In genomic region chr11:80767320-80767617, GRCm38 (mm10) we compare ENCODE assay signal across 16 mouse cellular contexts. TPM values are rescaled to one million over a fixed set of nuclear protein-coding genes. Genes with fewer than 3 reads are reported as not detected.
DNase-seq lines count a peak whose midpoint lies in the region; ATAC-seq and TF ChIP-seq lines count a peak whose summit lies in the region.
"Had no signal": no experiment of that assay in that cellular context is flagged by ENCODE, and none has a peak within 500 bp of the region (broad histone marks: within the 10 kb centered on the region; RNA-seq: fewer than 3 reads in every experiment).

No protein-coding gene starts in this region.

- H3K27ac ChIP-seq in kidney, adult 2 months (ENCODE audit: insufficient read depth, low read depth, low read length): peak overlapping the region; percentile 6; the same call in 1 of the 2 replicates
- H3K27ac ChIP-seq in kidney, embryonic 16.5 days (ENCODE audit: low read length): no peak overlapping the region
- H3K27ac ChIP-seq in lung, postnatal 0 days (ENCODE audit: low read length): peak overlapping the region; percentile 74
- no peak overlapping the region for H3K27ac ChIP-seq in liver, embryonic 12.5 days
- H3K27ac ChIP-seq: embryonic facial prominence, embryonic 12.5 days; forebrain, embryonic 12.5 days; heart, embryonic 13.5 days; hindbrain, embryonic 15.5 days had no signal

- WGBS in kidney, adult 2 months: 35% methylated on average over 3 of the region's 3 CpGs
- WGBS in kidney, embryonic 16.5 days: 61% methylated on average over 3 of the region's 3 CpGs
- WGBS in lung, postnatal 0 days: 70% methylated on average over 3 of the region's 3 CpGs
- 56% methylated on average over 3 of the region's 3 CpGs for WGBS in liver, embryonic 12.5 days (ENCODE audit: insufficient replicate concordance)

- no peak overlapping the region for H3K4me3 ChIP-seq in kidney, adult 2 months (ENCODE audit: insufficient read depth, low read depth, low read length)
- no peak overlapping the region for H3K4me3 ChIP-seq in kidney, embryonic 16.5 days (ENCODE audit: low read length)
- no peak overlapping the region for H3K4me3 ChIP-seq in lung, postnatal 0 days (ENCODE audit: low read depth, low read length)
- H3K4me3 ChIP-seq in liver, embryonic 12.5 days: no peak overlapping the region
- H3K4me3 ChIP-seq: embryonic facial prominence, embryonic 12.5 days; forebrain, embryonic 12.5 days; heart, embryonic 13.5 days; hindbrain, embryonic 15.5 days had no signal

- no peak for ATAC-seq in kidney, embryonic 16.5 days (ENCODE audit: low FRiP score, low TSS enrichment)
- no peak for ATAC-seq in lung, postnatal 0 days
- peak; percentile 40 for ATAC-seq in megakaryocyte progenitor cell, adult 5-6 weeks (replicated peaks; ENCODE audit: poor library complexity)
- no peak for ATAC-seq in liver, embryonic 12.5 days
- ATAC-seq: forebrain, embryonic 16.5 days had no signal

- TF ChIP-seq CTCF in kidney, adult 2 months (conservative IDR thresholded peaks at IDR 0.05; ENCODE audit: insufficient read depth, insufficient read length, low read depth, low read length): no peak
- TF ChIP-seq CTCF in lung, postnatal 0 days (IDR thresholded peaks at IDR 0.05): no peak

- peaks cover 21% of the 10 kb centered on the region for H3K4me1 ChIP-seq in kidney, adult 2 months (ENCODE audit: control insufficient read depth, insufficient read depth, low read length)
- peaks cover 11% of the 10 kb centered on the region for H3K4me1 ChIP-seq in kidney, embryonic 16.5 days (ENCODE audit: insufficient read depth, low read length)
- H3K4me1 ChIP-seq in lung, postnatal 0 days (ENCODE audit: insufficient read depth, low read depth, low read length): peaks cover 19% of the 10 kb centered on the region
- H3K4me1 ChIP-seq in liver, embryonic 12.5 days: peaks cover 12% of the 10 kb centered on the region
- H3K4me1 ChIP-seq: embryonic facial prominence, embryonic 12.5 days; forebrain, embryonic 12.5 days; hindbrain, embryonic 15.5 days had no signal

- peak; percentile 38 for DNase-seq in kidney, adult 2 months
- no peak for DNase-seq in lung, postnatal 0 days (ENCODE audit: low spot score)
- no peak for DNase-seq in lung, postnatal 36 days
- DNase-seq: cerebellum, adult 11-12 months; cerebellum, adult 9-10 months; cerebellum, postnatal 25 days; gastrocnemius, postnatal 25 days; heart, postnatal 36 days had no signal

- no peaks in the 10 kb centered on the region for H3K27me3 ChIP-seq in kidney, adult 2 months (replicated peaks; ENCODE audit: control insufficient read depth, insufficient read depth, low read length)
- H3K27me3 ChIP-seq in kidney, embryonic 16.5 days (ENCODE audit: insufficient read depth, low read length): no peaks in the 10 kb centered on the region
- H3K27me3 ChIP-seq in lung, postnatal 0 days (replicated peaks; ENCODE audit: insufficient read depth, low read length): no peaks in the 10 kb centered on the region
- 0 out of 2 replicates have a peak, but pooled peaks cover 4% of the 10 kb centered on the region for H3K27me3 ChIP-seq in liver, embryonic 12.5 days (replicated peaks)
- H3K27me3 ChIP-seq: embryonic facial prominence, embryonic 12.5 days; forebrain, embryonic 12.5 days; heart, embryonic 13.5 days; hindbrain, embryonic 15.5 days had no signal

- no peaks in the 10 kb centered on the region for H3K36me3 ChIP-seq in kidney, adult 2 months (ENCODE audit: control insufficient read depth, insufficient read depth, low read length)
- H3K36me3 ChIP-seq in kidney, embryonic 16.5 days (ENCODE audit: insufficient read depth, low read length): no peaks in the 10 kb centered on the region
- no peaks in the 10 kb centered on the region for H3K36me3 ChIP-seq in lung, postnatal 0 days (ENCODE audit: insufficient read depth, low read length)
- H3K36me3 ChIP-seq in liver, embryonic 12.5 days: no peaks in the 10 kb centered on the region
- H3K36me3 ChIP-seq: embryonic facial prominence, embryonic 12.5 days; forebrain, embryonic 12.5 days; heart, embryonic 13.5 days; hindbrain, embryonic 15.5 days had no signal

- no peak overlapping the region for H3K9ac ChIP-seq in kidney, embryonic 16.5 days (replicated peaks; ENCODE audit: low read length)
- no peak overlapping the region for H3K9ac ChIP-seq in lung, postnatal 0 days (replicated peaks; ENCODE audit: low read depth)
- H3K9ac ChIP-seq in liver, embryonic 12.5 days: no peak overlapping the region
- H3K9ac ChIP-seq: embryonic facial prominence, embryonic 12.5 days; forebrain, embryonic 12.5 days; heart, embryonic 13.5 days; hindbrain, embryonic 15.5 days had no signal

- no peaks in the 10 kb centered on the region for H3K9me3 ChIP-seq in kidney, embryonic 16.5 days (ENCODE audit: low read length)
- no peaks in the 10 kb centered on the region for H3K9me3 ChIP-seq in lung, postnatal 0 days (ENCODE audit: low read length)
- H3K9me3 ChIP-seq in liver, embryonic 12.5 days (replicated peaks): no peaks in the 10 kb centered on the region
- H3K9me3 ChIP-seq: embryonic facial prominence, embryonic 12.5 days; forebrain, embryonic 12.5 days; heart, embryonic 13.5 days; hindbrain, embryonic 15.5 days had no signal

- TF ChIP-seq POLR2A in kidney, adult 2 months (IDR thresholded peaks at IDR 0.05; ENCODE audit: low read depth, low read length): no peak

- H3K4me2 ChIP-seq in kidney, embryonic 16.5 days (replicated peaks; ENCODE audit: low read depth, low read length): no peak overlapping the region
- no peak overlapping the region for H3K4me2 ChIP-seq in lung, postnatal 0 days (replicated peaks; ENCODE audit: low read depth, low read length)
- no peak overlapping the region for H3K4me2 ChIP-seq in liver, embryonic 12.5 days
- H3K4me2 ChIP-seq: embryonic facial prominence, embryonic 12.5 days; forebrain, embryonic 12.5 days; heart, embryonic 13.5 days; hindbrain, embryonic 15.5 days had no signal

- no peak for TF ChIP-seq EP300 in lung, postnatal 0 days (IDR thresholded peaks at IDR 0.05)

RNA-seq across cellular contexts. Expression of gene Myo1d, which starts 12.6 kb away (rescaled TPM):
- 37.1 and 43.1 TPM in 2 replicates for polyA plus RNA-seq in kidney, adult 2 months (2012; rRNA removed)
- 15.8 and 19.1 TPM in 2 replicates for polyA plus RNA-seq in kidney, embryonic 16.5 days (2015; fragmentation: Nextera tagmentation; extraction: Ambion mirVana)
- 26.4 and 29.6 TPM in 2 replicates for polyA plus RNA-seq in lung, postnatal 0 days (2015; fragmentation: Nextera tagmentation; extraction: Ambion mirVana)
- total RNA-seq in megakaryocyte progenitor cell, adult 5-6 weeks (2015): 4.6 and 7.2 TPM in 2 replicates
- 2.0 and 2.9 TPM in 2 replicates for total RNA-seq in megakaryocyte progenitor cell, adult 5-6 weeks (2017)
- polyA plus RNA-seq in liver, embryonic 12.5 days (2016; fragmentation: Nextera tagmentation; extraction: Ambion mirVana): 6.5 and 6.9 TPM in 2 replicates

RNA-seq across cellular contexts. Expression of gene Tmem98, which starts 42.7 kb away (rescaled TPM):
- 23.0 and 26.3 TPM in 2 replicates for polyA plus RNA-seq in kidney, adult 2 months (2012; rRNA removed)
- polyA plus RNA-seq in kidney, embryonic 16.5 days (2015; fragmentation: Nextera tagmentation; extraction: Ambion mirVana): 113 and 119 TPM in 2 replicates
- 72.1 and 82.0 TPM in 2 replicates for polyA plus RNA-seq in lung, postnatal 0 days (2015; fragmentation: Nextera tagmentation; extraction: Ambion mirVana)
- 2.6 and 2.8 TPM in 2 replicates for total RNA-seq in megakaryocyte progenitor cell, adult 5-6 weeks (2015)
- 1.0 and 4.2 TPM in 2 replicates for total RNA-seq in megakaryocyte progenitor cell, adult 5-6 weeks (2017)
- polyA plus RNA-seq in liver, embryonic 12.5 days (2016; fragmentation: Nextera tagmentation; extraction: Ambion mirVana): 19.6 and 20.1 TPM in 2 replicates

Comparison
In these comparisons a context has a peak if more than half of its experiments do, and no peak if none do; other contexts are left out.
1. H3K27ac ChIP-seq: peak in kidney, adult 2 months (single experiment) and lung, postnatal 0 days (single experiment); none in kidney, embryonic 16.5 days (single experiment) and liver, embryonic 12.5 days (single experiment).